Mouse (Mus musculus) right cerebral cortex, postnatal 10 days (tissue): Measurements from ENCODE around the gene Ncapg2.

ENCODE experiments used
- DNase-seq, 2 experiments: peaks; one replicate each; pipeline ENCODE4 v3.0.0; 2021; ENCODE audit warnings: low spot score in 2 of 2

Gene Ncapg2

DNA sequence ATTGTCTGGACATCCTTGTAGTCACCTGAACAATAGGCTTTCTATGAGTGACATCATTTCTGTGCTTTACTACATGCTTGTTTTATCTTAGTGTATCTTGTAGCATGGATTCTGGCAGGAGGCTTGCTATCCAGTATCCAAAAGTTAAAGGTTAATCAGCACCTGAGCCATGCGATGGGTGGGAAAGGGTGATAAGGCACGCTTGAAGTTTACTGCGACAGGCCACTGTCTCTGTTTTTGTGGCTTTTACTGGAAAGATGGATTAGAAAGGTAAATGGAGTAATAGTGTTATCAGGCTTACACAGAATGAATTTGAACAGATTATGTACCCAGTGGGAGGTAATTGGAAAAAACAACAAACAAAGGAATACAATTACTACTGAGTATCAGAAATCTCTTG lies 37.0 kb downstream of the Ncapg2 start:
- no peak for DNase-seq

DNA sequence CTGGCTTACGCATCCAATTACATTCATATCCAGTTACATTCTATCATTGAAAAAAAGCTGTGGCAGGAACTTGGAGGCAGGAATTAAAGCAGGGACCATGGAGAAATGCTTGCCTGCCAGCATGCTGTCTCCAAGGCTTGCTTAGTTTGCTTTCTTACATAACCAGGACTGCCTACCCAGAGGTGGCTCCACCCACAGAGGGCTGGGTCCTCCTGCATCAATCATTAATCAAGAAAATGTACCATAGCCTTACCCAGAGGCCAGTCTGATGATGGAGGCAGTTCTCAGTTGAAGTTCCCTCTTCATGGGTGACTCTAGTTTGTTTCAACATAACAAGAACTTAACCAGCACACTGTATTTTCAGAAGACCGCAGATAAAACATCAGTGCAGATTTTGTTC lies 44.3 kb downstream of the Ncapg2 start:
- no peak for DNase-seq

DNA sequence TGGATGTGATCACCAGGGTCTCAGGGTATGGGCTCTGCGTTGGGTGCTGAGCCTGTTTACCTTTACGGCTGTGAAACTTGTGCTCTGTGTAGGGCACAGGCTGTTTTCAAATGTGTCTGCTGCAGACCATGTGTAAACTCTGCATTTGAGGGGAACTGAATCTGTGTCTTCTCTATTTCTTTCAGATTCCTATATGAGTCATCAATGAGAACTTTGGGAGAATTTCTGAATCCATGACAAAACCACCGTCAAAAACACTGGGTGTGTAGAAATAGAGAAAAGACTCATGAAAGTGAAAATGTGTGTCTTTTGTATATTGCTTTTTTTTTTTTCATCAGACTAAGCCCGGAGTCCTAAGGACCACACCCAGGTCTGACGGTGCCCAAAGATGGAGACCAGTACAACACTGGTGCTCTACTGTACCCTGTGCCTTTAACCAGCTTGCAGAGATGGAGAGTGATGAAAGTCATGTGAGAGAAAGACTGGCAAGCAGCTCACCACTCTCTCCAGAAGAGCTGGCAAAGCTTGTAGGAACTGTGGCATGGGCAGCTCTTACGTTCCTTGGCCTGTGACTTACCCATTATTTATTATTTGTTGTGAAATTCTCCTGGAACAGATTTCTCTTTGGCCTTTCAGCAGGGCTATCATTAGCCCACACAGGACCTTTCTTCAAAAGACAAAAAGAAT lies 55.3 kb downstream of the Ncapg2 start:
- DNase-seq, result no peak

DNA sequence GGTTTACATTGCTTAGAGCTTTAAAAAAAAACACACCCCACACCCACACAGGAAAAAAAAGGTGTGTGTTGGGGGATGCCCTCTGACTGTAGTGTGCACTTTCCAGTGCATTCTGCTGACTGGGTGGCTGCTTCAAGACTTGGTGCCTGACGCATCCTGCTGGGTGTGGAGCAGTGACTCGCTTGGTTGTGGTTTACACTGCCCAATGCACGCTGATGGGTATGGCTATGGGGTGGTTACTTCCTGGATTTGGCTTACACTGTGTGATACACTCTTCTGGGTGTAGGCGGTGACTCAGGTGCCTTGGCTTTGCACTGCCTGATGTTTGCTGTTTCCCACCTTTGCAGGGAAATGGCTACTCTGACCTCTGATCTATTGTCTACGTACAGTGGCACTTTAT lies 61.8 kb downstream of the Ncapg2 start:
- DNase-seq, result no peak

DNA sequence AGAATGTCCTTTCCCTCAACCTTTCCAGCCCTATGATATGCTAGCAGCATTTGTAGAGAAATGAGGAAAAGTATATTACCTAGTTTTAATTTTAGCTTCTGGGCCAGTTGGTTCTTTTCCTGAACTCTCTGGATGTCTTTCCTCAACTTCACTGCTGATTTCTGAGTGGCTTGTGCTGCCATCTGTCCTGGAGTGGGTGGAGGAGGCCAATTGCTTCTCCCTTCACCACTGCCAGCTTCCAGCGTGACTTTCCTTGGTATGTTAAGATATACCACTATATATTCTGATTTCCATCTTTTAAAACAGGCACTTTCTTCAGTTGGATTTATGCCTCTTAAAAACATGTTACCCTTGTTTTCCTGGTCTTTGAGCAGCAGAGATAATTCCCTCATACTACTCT lies 63.1 kb downstream of the Ncapg2 start:
- peak in 1 of 2 experiments; percentile 32 for DNase-seq

DNA sequence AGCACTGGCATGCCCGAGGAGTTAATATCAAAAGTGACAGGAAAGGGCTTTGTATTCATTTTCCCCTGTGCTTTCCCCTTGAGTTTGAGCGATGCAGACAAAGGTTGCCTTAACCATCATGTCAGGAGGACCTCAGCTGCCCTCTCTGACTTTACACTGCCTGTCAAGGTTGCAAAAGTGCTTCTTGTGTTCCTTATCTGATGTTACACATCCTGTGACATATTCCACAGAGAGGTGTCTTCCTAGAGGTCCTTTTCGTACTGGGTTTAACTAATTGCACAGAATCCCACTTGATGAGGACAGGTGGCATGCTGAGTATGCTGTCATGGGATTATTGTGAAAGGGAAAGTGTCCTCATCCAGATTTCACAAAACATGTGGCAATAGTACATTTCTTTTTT lies 63.9 kb downstream of the Ncapg2 start:
- peak in 1 of 2 experiments; percentile 13 for DNase-seq

DNA sequence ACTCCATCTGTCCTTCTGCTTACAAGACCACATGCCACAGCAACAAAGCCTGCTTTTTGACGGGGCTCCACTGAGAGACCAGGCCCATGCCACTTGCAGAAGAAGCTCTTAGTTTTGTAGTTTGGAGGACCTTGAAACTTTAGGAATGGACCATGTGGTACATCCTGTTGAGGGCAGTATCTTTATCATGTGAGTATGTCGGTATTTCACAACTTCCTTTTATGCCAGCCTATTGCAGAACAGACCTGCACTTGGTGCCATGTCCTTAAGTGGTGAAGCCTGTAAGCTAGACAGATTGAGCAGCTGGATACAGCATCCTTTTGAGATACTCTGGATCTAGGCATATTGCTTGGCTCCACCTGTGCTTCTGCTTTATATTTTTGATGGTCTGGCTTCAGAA lies 68.1 kb downstream of the Ncapg2 start:
- DNase-seq, result peak in 1 of 2 experiments; percentile 15

DNA sequence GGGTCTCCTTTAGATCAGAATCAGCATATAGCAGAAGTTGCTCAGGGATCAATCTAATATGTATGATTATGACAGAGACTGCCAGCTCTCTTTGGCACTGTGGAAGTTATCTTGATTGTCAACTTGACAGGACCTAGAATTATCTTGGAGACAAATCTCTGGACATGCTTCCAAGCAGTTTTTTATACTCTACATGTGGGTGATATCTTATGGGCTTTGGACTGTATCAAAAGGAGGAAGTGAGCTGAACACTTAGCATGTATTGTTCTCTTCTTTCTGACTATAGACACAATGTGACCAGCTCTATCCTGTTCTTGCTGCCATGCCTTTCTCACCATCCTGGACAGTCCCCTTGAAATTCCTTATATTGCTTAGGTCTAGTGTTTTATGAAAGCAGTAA lies 68.6 kb downstream of the Ncapg2 start:
- DNase-seq, result peak in 1 of 2 experiments; percentile 1

DNA sequence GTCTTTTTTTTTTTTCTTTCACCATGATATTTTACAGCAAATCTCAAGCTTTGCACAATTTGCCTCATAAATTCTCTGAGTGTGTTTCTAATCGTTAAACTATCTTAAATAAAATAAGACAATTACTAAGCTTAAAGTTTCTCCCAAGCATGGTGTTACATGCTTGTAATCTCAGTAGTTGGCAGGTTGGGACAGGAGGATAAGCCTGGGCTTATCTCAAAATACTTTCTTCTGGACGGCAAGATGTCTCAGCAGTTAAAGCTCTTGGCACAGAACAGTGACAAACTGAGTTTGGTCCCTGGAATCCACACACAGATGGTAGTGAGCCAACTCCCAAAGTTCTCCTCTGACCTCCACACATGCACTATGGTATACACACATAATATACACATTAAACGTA lies 69.5 kb downstream of the Ncapg2 start:
- peak in 1 of 2 experiments; percentile 10 for DNase-seq

DNA sequence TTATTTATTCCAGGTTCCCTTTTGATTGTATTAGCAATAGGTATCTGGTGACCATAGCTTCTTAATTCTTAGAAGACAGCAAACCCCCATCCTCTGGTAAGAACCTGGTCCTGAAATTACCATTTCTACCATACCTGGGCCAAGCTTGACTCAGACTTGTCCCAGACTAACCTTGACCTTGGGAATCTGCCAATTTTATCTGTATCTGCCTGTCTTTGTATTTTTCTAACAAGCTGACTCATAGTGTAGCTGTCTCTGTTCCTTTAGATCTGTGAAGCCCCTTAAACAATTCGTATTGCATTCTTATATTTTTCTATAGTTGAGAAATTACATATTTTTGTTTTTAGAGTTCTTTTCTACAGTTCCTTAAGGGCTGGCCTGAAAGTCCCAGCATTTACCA lies 73.6 kb downstream of the Ncapg2 start:
- DNase-seq, result no peak

DNA sequence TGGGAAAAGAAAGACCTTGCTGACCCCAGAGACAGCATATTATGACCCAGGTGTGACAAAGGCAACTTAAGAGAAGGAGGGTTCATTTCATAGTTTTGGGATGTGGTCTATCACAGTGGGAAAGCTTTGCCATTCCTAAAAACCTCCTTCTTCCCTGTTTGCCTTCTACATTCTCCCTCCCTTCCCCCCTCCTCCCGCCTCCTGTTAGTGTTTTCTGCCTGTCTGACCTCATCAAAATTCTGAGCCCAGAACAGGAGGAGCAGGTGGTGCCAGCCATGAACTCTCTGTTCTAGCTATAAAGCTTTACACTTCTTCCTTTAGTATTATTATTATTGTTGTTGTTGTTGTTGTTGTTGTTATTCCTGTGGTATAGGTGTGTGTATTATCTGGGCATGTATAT lies 76.7 kb downstream of the Ncapg2 start:
- DNase-seq, result no peak

DNA sequence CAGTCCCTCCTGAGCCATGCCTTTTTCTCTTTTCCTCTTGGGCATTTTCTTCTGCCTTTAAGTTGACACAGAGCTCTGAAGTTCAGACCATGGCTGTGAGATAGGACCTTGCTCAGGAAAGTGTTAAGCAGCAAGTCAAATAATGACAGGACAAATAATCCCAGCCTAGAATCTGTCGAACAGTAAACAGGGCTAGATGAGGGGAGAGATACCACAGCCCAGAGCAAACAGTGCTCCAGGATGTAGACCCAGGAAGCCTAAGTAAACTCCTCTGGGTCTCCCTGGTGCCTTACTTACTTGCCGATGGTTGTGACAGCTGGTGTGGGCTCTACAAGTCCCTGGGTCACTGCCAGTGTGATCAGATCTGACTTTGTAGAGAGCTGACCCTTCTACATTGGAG lies 78.4 kb downstream of the Ncapg2 start:
- no peak for DNase-seq

DNA sequence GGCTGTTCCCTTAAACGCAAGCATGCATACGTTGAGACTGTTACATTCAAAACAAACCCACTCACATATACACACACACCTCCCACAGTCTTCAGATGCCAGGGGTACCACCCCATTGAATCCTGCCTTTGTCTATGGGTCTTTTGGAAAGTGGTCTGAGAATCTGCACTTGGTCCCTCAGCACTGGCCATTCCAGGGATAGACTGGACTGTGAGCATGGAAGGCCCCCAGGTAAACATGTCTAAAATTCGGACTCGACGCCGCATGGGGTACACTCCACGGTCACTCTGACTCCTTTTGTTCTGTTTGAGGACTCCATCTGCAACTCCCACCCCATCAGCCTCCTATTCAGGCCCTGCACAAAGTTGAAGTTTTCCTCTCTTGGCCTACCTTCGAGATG lies 79.8 kb downstream of the Ncapg2 start:
- DNase-seq, result no peak

DNA sequence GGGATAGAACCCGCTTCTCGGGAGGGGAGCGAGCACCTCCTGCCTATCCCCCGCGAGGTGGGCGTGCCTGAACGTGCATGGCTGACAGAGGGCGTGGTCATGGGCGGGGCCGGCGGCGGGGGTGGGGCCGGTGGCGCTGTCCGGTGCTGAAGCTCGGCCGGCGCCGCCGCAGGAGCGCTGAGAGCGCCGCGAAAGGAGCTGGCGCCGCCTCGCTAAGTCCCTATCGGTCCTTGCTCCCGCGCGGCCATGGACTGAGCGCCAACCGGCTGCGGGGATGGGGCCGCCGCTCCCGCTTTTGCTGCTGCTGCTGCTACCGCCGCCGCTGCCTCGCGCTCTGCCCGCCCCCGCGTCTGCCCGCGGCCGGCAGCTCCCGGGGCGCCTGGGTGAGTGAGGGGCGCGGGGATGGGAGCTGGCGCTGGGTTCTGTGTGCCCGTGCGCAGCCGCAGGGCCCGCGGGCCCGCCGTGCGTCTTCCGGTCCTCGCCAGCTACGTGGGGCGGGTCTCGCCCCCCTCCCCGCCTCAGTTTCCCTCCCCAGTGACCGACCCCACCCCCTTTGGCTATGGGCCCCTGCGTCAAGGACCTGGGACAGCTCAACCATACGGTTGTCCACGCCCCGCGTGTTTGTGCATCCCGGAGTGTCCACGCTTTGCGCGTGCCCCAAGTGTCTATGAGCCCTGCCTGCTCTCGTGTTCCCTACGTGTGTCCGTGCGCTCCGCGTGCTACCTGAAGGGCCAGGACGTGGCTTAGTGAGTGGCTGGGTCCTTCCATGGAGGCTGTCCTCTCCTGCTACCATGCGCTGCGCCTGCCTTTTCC lies 80.6 kb downstream of the Ncapg2 start, which contains the start of gene Ptprn2:
Gene Ptprn2 (plus strand): TSS at position 130 of the 813 bp plus-strand sequence.
- DNase-seq, result peak; percentile 86 to 88

DNA sequence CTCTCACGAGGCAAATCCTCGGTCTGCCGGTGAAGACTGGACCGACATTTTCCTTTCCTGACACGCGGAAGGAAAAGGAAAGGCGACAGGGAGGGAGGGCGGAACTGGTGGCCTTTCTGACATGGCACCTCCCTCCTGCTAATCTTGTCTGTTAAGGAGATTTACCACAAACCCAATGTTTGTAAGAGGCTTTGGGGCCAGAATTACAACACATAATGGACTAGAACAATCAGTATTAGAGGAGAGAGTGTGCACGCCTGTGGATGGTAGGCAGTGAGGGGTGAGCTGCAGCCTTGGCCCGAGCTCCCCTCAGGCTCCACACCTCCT lies 81.2 kb downstream of the Ncapg2 start:
- DNase-seq, result no peak

DNA sequence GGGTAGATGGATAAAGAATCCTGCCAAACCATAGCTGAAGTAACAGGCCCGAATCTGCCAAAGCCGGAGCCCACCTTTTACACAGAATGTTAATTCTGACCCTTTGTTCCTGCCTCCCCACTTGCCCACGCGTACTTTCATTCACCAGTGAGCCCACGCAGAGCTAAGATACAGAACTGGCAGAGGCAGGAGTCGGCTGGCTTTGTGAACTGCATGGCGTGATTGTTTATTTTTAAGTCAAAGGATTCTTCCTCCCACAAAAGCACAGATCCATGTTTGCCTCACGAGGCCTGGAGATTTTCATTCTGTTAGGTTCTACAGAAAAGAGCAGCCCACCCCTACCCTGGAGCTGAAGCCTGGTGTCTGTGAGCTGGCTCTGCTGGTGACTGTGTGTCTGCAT lies 83.6 kb downstream of the Ncapg2 start:
- DNase-seq, result peak; percentile 43 to 55

DNA sequence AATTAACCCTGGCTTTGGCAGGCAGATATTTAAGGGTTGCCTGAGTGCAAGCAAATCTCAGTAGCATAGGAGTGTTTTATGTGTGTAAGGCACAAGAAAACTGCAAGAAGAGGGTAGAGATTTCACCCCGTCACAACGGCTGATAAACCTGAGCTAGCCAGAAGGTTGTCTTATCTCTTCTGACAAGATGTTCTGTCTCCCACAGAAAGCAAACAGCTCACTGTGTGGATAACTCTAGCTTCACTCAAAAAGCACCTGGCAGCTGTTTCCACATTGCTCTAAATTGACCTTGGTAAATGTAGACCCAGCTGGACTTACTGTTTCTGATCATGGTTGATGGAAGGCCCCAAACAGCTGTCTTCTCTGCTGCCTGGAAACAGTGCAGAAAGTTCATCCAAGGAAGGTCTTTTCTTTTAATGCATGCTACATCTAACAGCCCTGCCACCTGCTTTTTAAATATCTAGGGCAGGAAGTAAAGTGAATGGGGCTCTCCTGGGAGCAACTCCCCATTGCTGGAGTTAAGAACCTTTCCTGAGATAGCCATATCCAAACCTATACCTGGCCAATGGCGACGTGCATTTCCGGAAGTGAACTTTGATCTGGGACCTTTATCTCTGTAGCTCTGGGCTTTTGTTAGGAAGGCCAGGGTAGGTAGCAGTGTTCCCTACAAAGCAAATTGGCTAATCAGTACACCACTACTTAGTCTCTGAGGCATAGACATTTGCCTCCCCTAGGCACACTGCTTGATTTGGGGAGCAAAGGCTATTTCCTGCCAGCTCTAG lies 85.6 kb downstream of the Ncapg2 start:
- DNase-seq, result no peak

DNA sequence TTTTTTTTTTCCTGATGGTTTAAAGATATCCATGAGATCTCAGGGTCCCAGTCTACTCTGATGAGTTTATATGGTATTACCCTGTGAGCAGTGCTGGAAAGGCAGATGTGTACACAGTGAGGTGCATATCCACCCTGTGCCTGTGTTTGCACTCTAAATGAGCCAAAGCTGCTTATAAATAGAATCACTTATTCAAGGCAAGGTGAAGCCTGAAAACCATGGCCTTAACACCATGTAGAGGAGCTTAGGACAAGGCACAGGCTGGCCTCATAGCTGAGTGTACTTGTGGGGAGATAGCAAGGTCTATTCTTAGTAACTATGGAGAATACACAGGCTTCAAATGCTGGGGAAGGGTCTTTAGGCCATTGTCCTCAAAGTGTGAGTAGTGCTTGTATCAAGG lies 93.5 kb downstream of the Ncapg2 start:
- no peak for DNase-seq

DNA sequence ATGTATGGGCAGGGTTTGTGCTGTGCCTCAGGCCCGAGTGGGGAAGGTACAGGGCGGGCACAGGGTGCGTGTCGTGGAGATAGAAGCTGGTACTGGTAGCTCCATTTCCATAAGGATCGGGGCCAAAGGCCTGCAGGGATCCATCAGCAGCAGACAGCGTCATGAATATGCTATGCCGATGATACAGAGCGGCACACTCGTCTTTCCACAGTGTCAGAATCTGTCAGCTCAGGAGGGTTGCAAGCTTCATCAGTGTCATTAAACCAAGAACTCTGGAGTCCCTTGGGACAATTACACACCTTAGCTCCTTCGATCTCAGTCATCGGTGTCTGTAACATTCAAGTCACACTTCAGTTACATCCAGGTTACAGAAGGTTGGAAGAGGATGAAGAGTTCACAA lies 95.5 kb downstream of the Ncapg2 start:
- no peak for DNase-seq

DNA sequence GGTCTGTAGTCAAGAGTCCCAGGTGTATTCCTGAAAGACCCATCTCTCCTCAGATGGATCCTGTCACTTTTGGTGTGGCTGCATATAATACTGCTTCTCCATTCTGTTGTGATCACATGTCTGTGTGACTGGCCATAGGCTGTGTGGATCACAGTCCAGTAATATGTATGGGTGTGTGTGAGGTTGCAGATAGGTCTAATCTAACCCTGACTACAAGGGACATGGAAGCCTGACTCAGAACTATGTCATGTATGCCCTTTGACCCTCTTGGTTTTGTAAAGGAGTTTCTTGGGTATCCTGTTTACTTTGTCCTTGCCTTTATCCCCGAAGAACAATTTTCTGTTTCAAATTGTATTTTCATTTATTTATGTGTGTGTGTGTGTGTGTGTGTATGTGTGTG lies 107.3 kb downstream of the Ncapg2 start:
- no peak for DNase-seq
